Mouse (Mus musculus) CH12.LX (cell line): Measurements from ENCODE around the gene Elovl5.

Source experiments
- BHLHE40 ChIP-seq: IDR thresholded peaks from 2 replicates; pipeline ENCODE4 v1.6.1; 2011; ENCODE audit warnings: mild to moderate bottlenecking, low read depth, low read length, improper control_type of control experiment
- CHD1 ChIP-seq: IDR thresholded peaks from 2 replicates; pipeline ENCODE4 v1.6.1; 2012; ENCODE audit warnings: low read depth, low read length, improper control_type of control experiment, inconsistent platforms
- CHD2 ChIP-seq: IDR thresholded peaks from 2 replicates; pipeline ENCODE4 v1.6.1; 2011; ENCODE audit warnings: low read length, improper control_type of control experiment
- CTCF ChIP-seq, 2 experiments: IDR thresholded peaks in 1 of 2; conservative IDR thresholded peaks in 1 of 2; 2 replicates each; pipeline ENCODE4 v1.5.1; 2011 to 2012; ENCODE audit warnings: low read depth in 2 of 2, low read length in 2 of 2, improper control_type of control experiment in 1 of 2, inconsistent platforms in 1 of 2, mild to moderate bottlenecking in 1 of 2, moderate library complexity in 1 of 2
- EP300 ChIP-seq: IDR thresholded peaks from 2 replicates; pipeline ENCODE4 v1.6.1; 2011; ENCODE audit warnings: low read length, improper control_type of control experiment
- ETS1 ChIP-seq: conservative IDR thresholded peaks from 2 replicates; pipeline ENCODE4 v1.6.1; 2012; ENCODE audit warnings: low read depth, mild to moderate bottlenecking, inconsistent platforms, low read length, improper control_type of control experiment, moderate library complexity
- MAFK ChIP-seq: IDR thresholded peaks from 2 replicates; pipeline ENCODE4 v1.6.1; 2011; ENCODE audit warnings: low read length, improper control_type of control experiment; ENCODE audit not compliant: insufficient replicate concordance
- MAX ChIP-seq: IDR thresholded peaks from 2 replicates; pipeline ENCODE4 v1.6.1; 2011; ENCODE audit warnings: low read length, improper control_type of control experiment
- MXI1 ChIP-seq: IDR thresholded peaks from 2 replicates; pipeline ENCODE4 v1.6.1; 2011; ENCODE audit warnings: mild to moderate bottlenecking, low read depth, low read length, improper control_type of control experiment
- NRF1 ChIP-seq: IDR thresholded peaks from 2 replicates; pipeline ENCODE4 v1.6.1; 2014; ENCODE audit warnings: low read depth, mild to moderate bottlenecking, inconsistent platforms, low read length, improper control_type of control experiment, moderate library complexity
- POLR2A ChIP-seq: IDR thresholded peaks from 2 replicates; pipeline ENCODE4 v1.6.1; 2011; ENCODE audit warnings: low read depth, mild to moderate bottlenecking, improper control_type of control experiment, low read length
- RCOR1 ChIP-seq: conservative IDR thresholded peaks from 2 replicates; pipeline ENCODE4 v1.6.1; 2012; ENCODE audit warnings: low read depth, mild to moderate bottlenecking, inconsistent platforms, low read length, improper control_type of control experiment
- SMC3 ChIP-seq: IDR thresholded peaks from 2 replicates; pipeline ENCODE4 v1.6.1; 2011; ENCODE audit warnings: low read depth, low read length, improper control_type of control experiment
- ZC3H11A ChIP-seq: IDR thresholded peaks from 2 replicates; pipeline ENCODE4 v1.6.1; 2012; ENCODE audit warnings: low read depth, mild to moderate bottlenecking, inconsistent platforms, low read length, improper control_type of control experiment

DNA sequence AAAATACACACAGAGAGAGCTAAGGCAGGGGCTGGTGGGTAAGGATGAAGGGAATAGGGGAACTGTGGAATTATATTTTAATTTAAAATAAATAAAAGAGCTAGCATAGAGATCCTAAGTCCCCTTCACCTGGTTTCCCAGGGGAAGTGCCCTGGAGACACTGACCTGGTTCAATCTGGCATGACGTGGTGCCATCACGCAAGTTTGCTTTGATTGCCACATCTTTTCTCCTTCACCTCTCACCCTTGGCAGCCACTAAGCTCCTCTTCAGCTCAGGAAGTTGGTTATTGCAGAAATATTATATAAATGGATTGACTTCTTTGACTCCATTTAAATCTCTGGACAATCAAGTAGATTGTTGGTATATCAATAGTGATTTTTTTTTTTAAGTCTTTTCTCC, 26.2 kb downstream of the Elovl5 start:
- TF ChIP-seq CTCF (conservative IDR thresholded peaks at IDR 0.05 in 1 of 2, IDR thresholded peaks at IDR 0.05 in 1 of 2; ENCODE audit: low read depth in 2 of 2, low read length in 2 of 2) (no peak), NRF1 (no peak), EP300 (no peak), ETS1 (no peak), POLR2A (no peak), CHD1 (no peak), SMC3 (no peak), ZC3H11A (no peak), MXI1 (no peak), BHLHE40 (no peak), CHD2 (no peak), MAFK (no peak), MAX (no peak), RCOR1 (no peak)
